Mouse (Mus musculus) heart, embryonic 15.5 days (tissue): Measurements from ENCODE around the gene Ubiad1. TPM values are rescaled to one million over a fixed set of nuclear protein-coding genes. Genes with fewer than 3 reads are reported as not detected.

Experiments used
- ATAC-seq: fragments of 200-750 bp; cut with Nextera tagmentation; replicated peaks from 2 replicates; pipeline ENCODE4 v1.8.0; 2017; ENCODE audit warnings: low read depth, moderate TSS enrichment; ENCODE audit not compliant: insufficient number of reproducible peaks, insufficient read depth, low FRiP score
- H3K27ac ChIP-seq: fragments of 300-500 bp; sonication (generic); 2 replicates; pipeline ENCODE4 v1.5.1; 2015; ENCODE audit warnings: mild to moderate bottlenecking, inconsistent platforms
- H3K27me3 ChIP-seq: fragments of 300-500 bp; sonication (generic); 2 replicates; pipeline ENCODE4 v1.6.1; 2015; ENCODE audit warnings: inconsistent platforms
- H3K36me3 ChIP-seq: fragments of 300-500 bp; sonication (generic); 2 replicates; pipeline ENCODE4 v1.6.1; 2015; ENCODE audit warnings: mild to moderate bottlenecking, inconsistent platforms
- H3K4me1 ChIP-seq: fragments of 300-500 bp; sonication (generic); replicated peaks from 2 replicates; pipeline ENCODE4 v1.6.1; 2015; ENCODE audit warnings: inconsistent platforms
- H3K4me2 ChIP-seq: fragments of 300-500 bp; sonication (generic); 2 replicates; pipeline ENCODE4 v1.6.1; 2015; ENCODE audit warnings: inconsistent platforms, mild to moderate bottlenecking, moderate library complexity
- H3K4me3 ChIP-seq: fragments of 300-500 bp; sonication (generic); 2 replicates; pipeline ENCODE4 v1.5.1; 2015; ENCODE audit warnings: mild to moderate bottlenecking, inconsistent platforms
- H3K9ac ChIP-seq: fragments of 300-500 bp; sonication (generic); 2 replicates; pipeline ENCODE4 v1.6.1; 2015; ENCODE audit warnings: mild to moderate bottlenecking, inconsistent platforms
- H3K9me3 ChIP-seq: fragments of 300-500 bp; sonication (generic); replicated peaks from 2 replicates; pipeline ENCODE4 v1.6.1; 2016; ENCODE audit warnings: inconsistent platforms
- WGBS: fragments of 180-500 bp; shearing (Covaris S2); methylation state at CpG from one replicate; pipeline ENCODE4 v1.1.7; 2015; ENCODE audit warnings: mixed read lengths; 5-methylcytosine and 5-hydroxymethylcytosine counted together
- polyA plus RNA-seq: library from polyadenylated mRNA; unstranded; fragments of >200 nt; fragmentation: Nextera tagmentation; extraction: Ambion mirVana; gene quantifications from 2 replicates; pipeline ENCODE4 v1.2.1, GENCODE M21; 2015

The Ubiad1 gene
- 19.5 and 22.8 TPM in 2 replicates for polyA plus RNA-seq

DNA sequence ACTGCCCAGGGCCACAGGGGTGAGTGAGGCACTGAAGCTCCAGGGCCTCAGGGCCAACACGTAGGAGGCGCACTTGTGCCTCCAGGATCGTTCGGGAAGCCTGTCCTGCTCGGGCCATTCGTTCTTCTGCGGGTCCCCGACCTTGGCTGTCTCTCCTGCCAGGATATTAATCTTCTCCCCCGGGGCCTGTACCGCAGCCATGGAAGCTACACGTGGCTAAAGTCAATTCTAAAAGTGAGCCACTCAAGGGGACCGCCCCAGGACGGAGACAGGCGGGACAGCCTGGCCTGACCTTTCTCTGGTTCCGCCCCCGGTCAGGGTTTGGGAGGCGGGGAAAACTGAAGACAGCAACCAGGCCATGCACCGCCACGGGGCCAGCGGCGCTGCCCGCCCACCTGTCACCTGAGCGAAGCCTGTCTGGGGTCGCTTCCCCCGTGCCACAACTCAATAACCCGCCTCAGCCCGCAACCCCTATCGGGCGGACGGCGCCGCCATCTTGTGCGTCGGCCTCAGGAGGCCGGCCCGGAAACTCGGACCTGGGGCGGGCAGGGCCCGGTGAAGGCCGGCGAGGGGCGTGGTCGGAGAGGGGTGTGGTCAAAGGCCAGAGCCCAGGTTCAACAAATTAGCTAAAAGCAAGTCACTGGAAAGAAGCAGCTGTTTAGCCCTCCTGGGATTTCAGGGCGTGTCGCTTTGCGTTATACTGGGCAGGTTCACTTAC, at the start of gene Ubiad1:
Gene Ubiad1, minus strand, starts transcription at position 522 of the 718 bp plus-strand sequence.
- H3K4me2 ChIP-seq, result peak within 1 kb of the TSS; percentile 76
- no peaks in the 10 kb centered on the region for H3K9me3 ChIP-seq
- under 1% methylated on average over 46 of the region's 46 CpGs for WGBS
- peak within 1 kb of the TSS; percentile 79 for H3K4me3 ChIP-seq
- H3K27me3 ChIP-seq, result no peaks in the 10 kb centered on the region
- peaks cover 26% of the 10 kb centered on the region for H3K4me1 ChIP-seq
- peak within 1 kb of the TSS; percentile 88 for H3K27ac ChIP-seq
- H3K9ac ChIP-seq, result peak within 1 kb of the TSS; percentile 84
- peak; percentile 76 for ATAC-seq
- 0 out of 2 replicates have a peak, but pooled peaks cover 4% of the 10 kb centered on the region for H3K36me3 ChIP-seq

- Histone ChIP-seq H3K27ac (no peak overlapping the region), H3K36me3 (peaks cover 53% of the 10 kb centered on the region), H3K9me3 (no peaks in the 10 kb centered on the region), H3K4me2 (no peak overlapping the region), H3K4me1 (peaks cover 12% of the 10 kb centered on the region), H3K27me3 (no peaks in the 10 kb centered on the region), H3K9ac (no peak overlapping the region), H3K4me3 (no peak overlapping the region)
- WGBS, result 83% methylated on average over 7 of the region's 7 CpGs
- ATAC-seq, result no peak
These were observed 46.9 kb upstream of the Ubiad1 start for GRCm38 (mm10) chr4:148491448-148491847.

GRCm38 (mm10) chr4:148490502-148490901, 45.9 kb upstream of the Ubiad1 start:
- Histone ChIP-seq H3K9me3 (no peaks in the 10 kb centered on the region), H3K27me3 (no peaks in the 10 kb centered on the region), H3K9ac (no peak overlapping the region), H3K4me2 (no peak overlapping the region), H3K4me1 (peaks cover 12% of the 10 kb centered on the region), H3K27ac (peak overlapping the region; percentile 29), H3K36me3 (peaks cover 56% of the 10 kb centered on the region), H3K4me3 (no peak overlapping the region)
- WGBS, result 27% methylated on average over 6 of the region's 6 CpGs
- no peak for ATAC-seq

GRCm38 (mm10) chr4:148487841-148488240, 43.3 kb upstream of the Ubiad1 start:
- H3K27me3 ChIP-seq, result no peaks in the 10 kb centered on the region
- H3K9ac ChIP-seq, result no peak overlapping the region
- H3K9me3 ChIP-seq, result no peaks in the 10 kb centered on the region
- 52% methylated on average over 2 of the region's 2 CpGs for WGBS
- no peak for ATAC-seq
- H3K36me3 ChIP-seq, result peaks cover 83% of the 10 kb centered on the region
- peaks cover 4% of the 10 kb centered on the region; the same call in 1 of the 2 replicates for H3K4me1 ChIP-seq
- no peak overlapping the region for H3K4me2 ChIP-seq
- H3K4me3 ChIP-seq, result no peak overlapping the region
- H3K27ac ChIP-seq, result no peak overlapping the region

DNA sequence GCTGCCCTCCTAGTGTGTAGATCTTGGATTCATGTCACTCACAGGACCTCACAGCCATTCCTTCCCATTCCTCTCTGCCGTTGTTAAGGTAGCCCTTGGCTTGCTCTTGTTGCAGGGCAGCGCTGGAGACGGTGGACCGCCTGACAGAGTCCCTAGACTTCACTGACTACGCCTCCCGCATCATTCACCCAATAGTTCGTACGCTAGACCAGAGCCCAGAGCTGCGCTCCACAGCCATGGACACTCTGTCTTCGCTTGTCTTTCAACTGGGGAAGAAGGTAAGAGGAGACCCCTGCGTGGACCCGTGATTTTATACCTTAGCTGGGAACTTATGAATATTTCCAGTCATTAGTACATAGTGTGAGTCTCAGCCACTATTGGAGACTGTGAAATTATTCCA, 39.9 kb upstream of the Ubiad1 start:
- Histone ChIP-seq H3K36me3 (peaks cover 77% of the 10 kb centered on the region), H3K27me3 (no peaks in the 10 kb centered on the region), H3K4me3 (no peak overlapping the region), H3K9me3 (no peaks in the 10 kb centered on the region), H3K4me2 (no peak overlapping the region), H3K9ac (no peak overlapping the region), H3K4me1 (no peaks in the 10 kb centered on the region), H3K27ac (no peak overlapping the region)
- no peak for ATAC-seq
- 94% methylated on average over 12 of the region's 12 CpGs for WGBS

- Histone ChIP-seq H3K4me2 (no peak overlapping the region), H3K27me3 (no peaks in the 10 kb centered on the region), H3K9me3 (no peaks in the 10 kb centered on the region), H3K4me3 (no peak overlapping the region), H3K9ac (no peak overlapping the region), H3K4me1 (no peaks in the 10 kb centered on the region), H3K36me3 (peaks cover 73% of the 10 kb centered on the region), H3K27ac (no peak overlapping the region)
- 88% methylated on average over 2 of the region's 2 CpGs for WGBS
- no peak for ATAC-seq
These were observed 37.1 kb upstream of the Ubiad1 start for GRCm38 (mm10) chr4:148481557-148482168.

DNA sequence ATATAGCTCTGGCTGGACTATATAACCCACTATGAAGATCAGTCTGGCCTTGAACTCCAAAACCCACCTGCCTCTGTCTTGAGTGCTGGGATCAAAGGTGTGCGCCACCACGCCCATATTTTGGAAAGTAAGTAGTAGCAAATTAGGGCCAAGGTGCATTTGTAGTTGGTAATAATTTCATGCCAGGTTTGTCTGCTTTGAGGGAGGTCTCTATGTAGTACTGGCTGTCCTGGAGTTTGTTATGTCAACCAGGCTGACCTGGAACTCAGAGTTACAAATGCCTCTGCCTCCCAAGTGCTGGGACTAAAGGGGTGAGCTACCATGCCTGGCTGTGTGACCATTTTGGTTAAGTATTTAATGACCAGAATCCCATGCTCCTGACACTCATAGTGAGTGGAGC, 35.7 kb upstream of the Ubiad1 start:
- no peaks in the 10 kb centered on the region for H3K9me3 ChIP-seq
- peaks cover 73% of the 10 kb centered on the region for H3K36me3 ChIP-seq
- H3K9ac ChIP-seq, result no peak overlapping the region
- no peaks in the 10 kb centered on the region for H3K4me1 ChIP-seq
- no peak overlapping the region for H3K27ac ChIP-seq
- 96% methylated on average over 2 of the region's 2 CpGs for WGBS
- H3K27me3 ChIP-seq, result no peaks in the 10 kb centered on the region
- no peak overlapping the region for H3K4me3 ChIP-seq
- no peak for ATAC-seq
- no peak overlapping the region for H3K4me2 ChIP-seq

- Histone ChIP-seq H3K4me3 (no peak overlapping the region), H3K9me3 (no peaks in the 10 kb centered on the region), H3K4me2 (no peak overlapping the region), H3K27me3 (no peaks in the 10 kb centered on the region), H3K9ac (no peak overlapping the region), H3K36me3 (peaks cover 71% of the 10 kb centered on the region), H3K4me1 (no peaks in the 10 kb centered on the region), H3K27ac (no peak overlapping the region)
- no peak for ATAC-seq
- WGBS, result 87% methylated on average over 5 of the region's 5 CpGs
These were observed 28.9 kb upstream of the Ubiad1 start for GRCm38 (mm10) chr4:148473496-148473895.

GRCm38 (mm10) chr4:148472436-148473174, 28.0 kb upstream of the Ubiad1 start:
- Histone ChIP-seq H3K4me1 (no peaks in the 10 kb centered on the region), H3K27ac (no peak overlapping the region), H3K27me3 (no peaks in the 10 kb centered on the region), H3K36me3 (peaks cover 80% of the 10 kb centered on the region), H3K4me2 (no peak overlapping the region), H3K9ac (no peak overlapping the region), H3K4me3 (no peak overlapping the region), H3K9me3 (no peaks in the 10 kb centered on the region)
- 88% methylated on average over 8 of the region's 8 CpGs for WGBS
- ATAC-seq, result no peak

GRCm38 (mm10) chr4:148471363-148471806, 26.8 kb upstream of the Ubiad1 start:
- Histone ChIP-seq H3K9ac (no peak overlapping the region), H3K36me3 (peaks cover 78% of the 10 kb centered on the region), H3K4me3 (no peak overlapping the region), H3K27ac (no peak overlapping the region), H3K4me2 (no peak overlapping the region), H3K4me1 (no peaks in the 10 kb centered on the region), H3K27me3 (no peaks in the 10 kb centered on the region), H3K9me3 (no peaks in the 10 kb centered on the region)
- ATAC-seq, result no peak
- 84% methylated on average over 10 of the region's 10 CpGs for WGBS

- no peak for ATAC-seq
- Histone ChIP-seq H3K9ac (no peak overlapping the region), H3K27me3 (no peaks in the 10 kb centered on the region), H3K27ac (no peak overlapping the region), H3K4me1 (no peaks in the 10 kb centered on the region), H3K4me3 (no peak overlapping the region), H3K9me3 (no peaks in the 10 kb centered on the region), H3K36me3 (peaks cover 81% of the 10 kb centered on the region), H3K4me2 (no peak overlapping the region)
- 86% methylated on average over 11 of the region's 11 CpGs for WGBS
These were observed 25.1 kb upstream of the Ubiad1 start for GRCm38 (mm10) chr4:148469487-148470252.
